Mouse (Mus musculus): Measurements from ENCODE around the gene Igsf3. TPM values are rescaled to one million over a fixed set of nuclear protein-coding genes. Genes with fewer than 3 reads are reported as not detected.
A peak's percentile ranks its signal among the peaks of the same experiment; 100 is the strongest.

Igsf3 gene
- polyA plus RNA-seq, 1 experiment: 2.6 TPM

GRCm38 (mm10) chr3:101469675-101470074, 92.8 kb downstream of the Igsf3 start:
- H3K27ac ChIP-seq (ENCODE audit: insufficient read depth, low read depth, low read length): no peak overlapping the region
- no peaks in the 10 kb centered on the region for H3K36me3 ChIP-seq (ENCODE audit: control insufficient read depth, insufficient read depth, low read length)
- H3K4me3 ChIP-seq (ENCODE audit: insufficient read depth, low read depth, low read length): no peak overlapping the region
- H3K4me1 ChIP-seq (ENCODE audit: control insufficient read depth, insufficient read depth, low read length): no peaks in the 10 kb centered on the region
- DNase-seq: no peak
- 91% methylated on average over 9 of the region's 9 CpGs for WGBS
- TF ChIP-seq CTCF (conservative IDR thresholded peaks at IDR 0.05; ENCODE audit: insufficient read depth, insufficient read length, low read depth, low read length) (no peak), POLR2A (IDR thresholded peaks at IDR 0.05; ENCODE audit: low read depth, low read length) (no peak)
- H3K27me3 ChIP-seq (replicated peaks; ENCODE audit: control insufficient read depth, insufficient read depth, low read length): no peaks in the 10 kb centered on the region

GRCm38 (mm10) chr3:101471881-101472280, 95.0 kb downstream of the Igsf3 start:
- DNase-seq: no peak
- WGBS: 27% methylated on average over 4 of the region's 4 CpGs
- H3K4me3 ChIP-seq (ENCODE audit: insufficient read depth, low read depth, low read length): no peak overlapping the region
- H3K4me1 ChIP-seq (ENCODE audit: control insufficient read depth, insufficient read depth, low read length): no peaks in the 10 kb centered on the region
- TF ChIP-seq CTCF (conservative IDR thresholded peaks at IDR 0.05; ENCODE audit: insufficient read depth, insufficient read length, low read depth, low read length) (no peak), POLR2A (IDR thresholded peaks at IDR 0.05; ENCODE audit: low read depth, low read length) (no peak)
- H3K27me3 ChIP-seq (replicated peaks; ENCODE audit: control insufficient read depth, insufficient read depth, low read length): no peaks in the 10 kb centered on the region
- no peaks in the 10 kb centered on the region for H3K36me3 ChIP-seq (ENCODE audit: control insufficient read depth, insufficient read depth, low read length)
- no peak overlapping the region for H3K27ac ChIP-seq (ENCODE audit: insufficient read depth, low read depth, low read length)

DNA sequence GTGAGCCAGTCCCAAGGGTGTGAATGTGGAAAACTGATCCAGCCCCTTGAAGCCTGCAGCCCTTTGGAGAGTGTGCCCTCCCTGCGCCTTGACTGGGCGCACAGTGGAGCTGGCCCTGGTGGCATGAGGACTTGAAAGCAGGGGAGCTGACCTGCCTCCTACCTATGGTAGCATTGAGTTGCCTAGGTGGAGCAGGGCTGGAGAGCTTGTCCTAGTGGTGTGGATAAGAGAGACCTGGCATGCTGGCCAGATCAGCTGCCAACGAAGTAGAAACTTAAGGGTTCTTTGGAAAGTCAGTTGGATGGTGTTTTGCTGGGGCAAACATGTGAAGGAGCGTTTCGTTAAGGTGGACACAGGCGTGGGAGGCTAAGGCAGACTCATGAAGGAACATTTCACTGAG, 105.1 kb downstream of the Igsf3 start:
- H3K27ac ChIP-seq (ENCODE audit: insufficient read depth, low read depth, low read length): no peak overlapping the region
- H3K27me3 ChIP-seq (replicated peaks; ENCODE audit: control insufficient read depth, insufficient read depth, low read length): no peaks in the 10 kb centered on the region
- DNase-seq: no peak
- H3K4me3 ChIP-seq (ENCODE audit: insufficient read depth, low read depth, low read length): no peak overlapping the region
- no peaks in the 10 kb centered on the region for H3K4me1 ChIP-seq (ENCODE audit: control insufficient read depth, insufficient read depth, low read length)
- WGBS: 89% methylated on average over 6 of the region's 6 CpGs
- TF ChIP-seq POLR2A (IDR thresholded peaks at IDR 0.05; ENCODE audit: low read depth, low read length) (no peak), CTCF (conservative IDR thresholded peaks at IDR 0.05; ENCODE audit: insufficient read depth, insufficient read length, low read depth, low read length) (no peak)
- no peaks in the 10 kb centered on the region for H3K36me3 ChIP-seq (ENCODE audit: control insufficient read depth, insufficient read depth, low read length)

GRCm38 (mm10) chr3:101483256-101483983, 106.5 kb downstream of the Igsf3 start:
- 83% methylated on average over 3 of the region's 3 CpGs for WGBS

DNA sequence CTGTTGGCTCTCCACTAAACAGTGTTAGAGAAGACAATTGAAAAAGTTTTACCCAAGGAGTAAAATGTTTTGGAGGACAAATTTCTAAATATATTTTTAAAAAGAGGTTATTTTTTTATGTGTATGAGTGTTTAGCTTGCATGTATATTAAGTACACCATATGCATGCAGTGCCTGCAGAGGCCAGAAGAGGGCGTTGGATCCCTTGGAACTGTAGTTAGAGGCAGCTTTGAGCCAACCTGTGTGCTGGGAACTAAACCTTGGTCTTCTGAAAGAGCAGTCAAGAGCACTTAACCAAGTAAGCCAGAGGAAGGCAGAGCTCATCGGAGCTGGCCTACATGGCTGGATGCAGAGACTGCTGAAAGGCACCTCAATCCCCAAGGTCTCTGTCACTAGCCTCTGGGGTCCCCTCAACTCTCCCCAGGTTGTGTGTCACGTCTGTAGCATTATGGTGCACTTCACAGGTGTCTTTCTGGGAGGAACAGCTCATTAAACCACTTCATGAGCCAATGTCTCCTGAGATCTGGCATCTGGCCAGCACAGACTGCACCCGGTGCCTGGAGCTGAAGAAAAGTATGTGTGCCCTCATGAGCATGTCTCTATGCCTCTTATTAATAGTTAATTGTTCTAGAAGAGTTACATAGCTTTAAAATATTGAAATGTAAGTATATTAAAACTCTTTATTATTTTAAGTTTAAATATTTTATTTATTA, 109.3 kb downstream of the Igsf3 start:
- H3K36me3 ChIP-seq (ENCODE audit: control insufficient read depth, insufficient read depth, low read length): no peaks in the 10 kb centered on the region
- DNase-seq: peak; percentile 55
- TF ChIP-seq POLR2A (IDR thresholded peaks at IDR 0.05; ENCODE audit: low read depth, low read length): no peak
- 0 out of 2 replicates have a peak, but pooled peaks have one; percentile 13 for TF ChIP-seq CTCF (conservative IDR thresholded peaks at IDR 0.05; ENCODE audit: insufficient read depth, insufficient read length, low read depth, low read length)
- no peaks in the 10 kb centered on the region for H3K27me3 ChIP-seq (replicated peaks; ENCODE audit: control insufficient read depth, insufficient read depth, low read length)
- 40% methylated on average over 4 of the region's 4 CpGs for WGBS
- H3K27ac ChIP-seq (ENCODE audit: insufficient read depth, low read depth, low read length): no peak overlapping the region
- H3K4me3 ChIP-seq (ENCODE audit: insufficient read depth, low read depth, low read length): no peak overlapping the region
- H3K4me1 ChIP-seq (ENCODE audit: control insufficient read depth, insufficient read depth, low read length): no peaks in the 10 kb centered on the region

More at GRCm38 (mm10) chr3:101483256-101483983, 106.5 kb downstream of the Igsf3 start:
- DNase-seq: no peak
- TF ChIP-seq POLR2A (IDR thresholded peaks at IDR 0.05; ENCODE audit: low read depth, low read length): no peak
- TF ChIP-seq CTCF (conservative IDR thresholded peaks at IDR 0.05; ENCODE audit: insufficient read depth, insufficient read length, low read depth, low read length): no peak
- no peaks in the 10 kb centered on the region for H3K27me3 ChIP-seq (replicated peaks; ENCODE audit: control insufficient read depth, insufficient read depth, low read length)
- no peak overlapping the region for H3K27ac ChIP-seq (ENCODE audit: insufficient read depth, low read depth, low read length)
- H3K36me3 ChIP-seq (ENCODE audit: control insufficient read depth, insufficient read depth, low read length): no peaks in the 10 kb centered on the region
- no peak overlapping the region for H3K4me3 ChIP-seq (ENCODE audit: insufficient read depth, low read depth, low read length)
- no peaks in the 10 kb centered on the region for H3K4me1 ChIP-seq (ENCODE audit: control insufficient read depth, insufficient read depth, low read length)

GRCm38 (mm10) chr3:101487436-101487835, 110.6 kb downstream of the Igsf3 start:
- WGBS: 82% methylated on average over 5 of the region's 5 CpGs
- Histone ChIP-seq H3K27ac (ENCODE audit: insufficient read depth, low read depth, low read length) (no peak overlapping the region), H3K4me3 (ENCODE audit: insufficient read depth, low read depth, low read length) (no peak overlapping the region), H3K27me3 (replicated peaks; ENCODE audit: control insufficient read depth, insufficient read depth, low read length) (no peaks in the 10 kb centered on the region), H3K4me1 (ENCODE audit: control insufficient read depth, insufficient read depth, low read length) (no peaks in the 10 kb centered on the region), H3K36me3 (ENCODE audit: control insufficient read depth, insufficient read depth, low read length) (no peaks in the 10 kb centered on the region)
- DNase-seq: no peak
- TF ChIP-seq CTCF (conservative IDR thresholded peaks at IDR 0.05; ENCODE audit: insufficient read depth, insufficient read length, low read depth, low read length) (no peak), POLR2A (IDR thresholded peaks at IDR 0.05; ENCODE audit: low read depth, low read length) (no peak)

- 80% methylated on average over 7 of the region's 7 CpGs for WGBS
- Histone ChIP-seq H3K4me1 (ENCODE audit: control insufficient read depth, insufficient read depth, low read length) (no peaks in the 10 kb centered on the region), H3K4me3 (ENCODE audit: insufficient read depth, low read depth, low read length) (no peak overlapping the region), H3K36me3 (ENCODE audit: control insufficient read depth, insufficient read depth, low read length) (no peaks in the 10 kb centered on the region), H3K27me3 (replicated peaks; ENCODE audit: control insufficient read depth, insufficient read depth, low read length) (no peaks in the 10 kb centered on the region), H3K27ac (ENCODE audit: insufficient read depth, low read depth, low read length) (no peak overlapping the region)
- peak; percentile 33; the same call in 1 of the 2 replicates for TF ChIP-seq CTCF (conservative IDR thresholded peaks at IDR 0.05; ENCODE audit: insufficient read depth, insufficient read length, low read depth, low read length)
- no peak for TF ChIP-seq POLR2A (IDR thresholded peaks at IDR 0.05; ENCODE audit: low read depth, low read length)
- no peak for DNase-seq
Observed at GRCm38 (mm10) chr3:101488204-101488603, 111.3 kb downstream of the Igsf3 start.
